Mouse (Mus musculus): ENCODE data around the gene Igfbp6. TPM values are rescaled to one million over a fixed set of nuclear protein-coding genes. Genes with fewer than 3 reads are reported as not detected.

Igfbp6 gene
- polyA plus RNA-seq (2014; fragmentation: Nextera tagmentation; extraction: Ambion mirVana): 0.22 and 0.34 TPM in 2 replicates

DNA sequence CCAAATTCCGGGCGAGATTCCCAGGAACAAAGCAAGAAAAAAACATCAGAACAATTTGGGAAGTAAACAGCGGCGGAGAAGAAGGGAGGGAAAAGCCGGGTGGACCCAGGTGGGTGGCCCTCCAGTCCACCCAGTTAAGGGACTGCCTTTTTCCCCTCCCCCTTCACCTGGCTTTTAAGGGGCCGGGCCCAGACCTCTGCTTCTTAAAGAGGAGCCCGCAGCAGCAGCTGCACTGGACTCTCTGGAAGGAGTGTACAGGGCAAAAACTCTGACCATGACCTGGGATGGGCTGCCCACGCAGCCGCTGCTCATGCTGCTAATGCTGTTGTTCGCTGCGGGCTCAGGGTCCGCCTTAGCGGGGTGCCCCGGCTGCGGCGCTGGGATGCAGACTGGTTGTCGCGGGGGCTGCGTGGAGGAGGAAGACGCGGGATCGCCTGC is at the start of gene Igfbp6:
Igfbp6 (plus strand) TSS at position 89 of the 438 bp plus-strand sequence.
- no peak within 1 kb of the TSS for H3K27ac ChIP-seq (ENCODE audit: low read depth, low read length)
- H3K9ac ChIP-seq (ENCODE audit: low read length): peak within 1 kb of the TSS; percentile 29
- WGBS: 6% methylated on average over 22 of the region's 22 CpGs
- H3K4me1 ChIP-seq (ENCODE audit: control insufficient read depth, insufficient read depth, low read length): peaks cover 5% of the 10 kb centered on the region; the same call in 1 of the 2 replicates
- DNase-seq (ENCODE audit: low spot score) (no peak), ATAC-seq (ENCODE audit: insufficient read depth, low FRiP score, low TSS enrichment) (no peak)
- peak within 1 kb of the TSS; percentile 14; the same call in 1 of the 2 replicates for H3K4me2 ChIP-seq (ENCODE audit: low read depth)
- H3K36me3 ChIP-seq (ENCODE audit: control insufficient read depth, insufficient read depth, low read length): no peaks in the 10 kb centered on the region
- no peaks in the 10 kb centered on the region for H3K9me3 ChIP-seq (ENCODE audit: control insufficient read depth, low read length)
- peaks cover 30% of the 10 kb centered on the region for H3K27me3 ChIP-seq (ENCODE audit: control insufficient read depth, insufficient read depth, low read length)
- H3K4me3 ChIP-seq (ENCODE audit: low read depth, low read length): 0 out of 2 replicates have a peak within 1 kb of the TSS, but pooled peaks have one; percentile 10

DNA sequence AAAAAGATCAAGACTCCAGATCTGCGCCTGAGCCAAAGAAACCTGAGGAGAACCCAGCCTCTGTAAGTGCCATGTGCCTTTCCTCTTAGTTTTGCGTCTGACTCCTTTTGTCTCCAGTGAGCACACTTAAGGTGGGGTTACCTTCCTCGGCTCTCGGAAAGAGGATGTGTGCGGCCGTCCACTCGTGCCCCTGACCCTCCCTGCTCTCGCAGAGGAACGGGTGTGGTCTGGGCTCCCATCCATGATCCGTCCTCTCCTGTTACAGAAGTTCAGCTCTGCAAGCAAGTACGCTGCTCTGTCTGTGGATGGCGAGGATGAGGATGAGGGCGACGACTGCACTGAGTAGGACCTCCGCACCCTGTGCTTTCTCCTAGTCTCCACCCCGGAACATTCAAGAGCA is 49.2 kb upstream of the Igfbp6 start:
- no peak for DNase-seq (ENCODE audit: low spot score)
- Histone ChIP-seq H3K9ac (ENCODE audit: low read length) (no peak overlapping the region), H3K4me1 (ENCODE audit: control insufficient read depth, insufficient read depth, low read length) (peaks cover 9% of the 10 kb centered on the region; the same call in 1 of the 2 replicates), H3K4me2 (ENCODE audit: low read depth) (no peak overlapping the region), H3K27ac (ENCODE audit: low read depth, low read length) (no peak overlapping the region), H3K27me3 (ENCODE audit: control insufficient read depth, insufficient read depth, low read length) (0 out of 2 replicates have a peak, but pooled peaks cover 4% of the 10 kb centered on the region), H3K4me3 (ENCODE audit: low read depth, low read length) (no peak overlapping the region), H3K9me3 (ENCODE audit: control insufficient read depth, low read length) (no peaks in the 10 kb centered on the region), H3K36me3 (ENCODE audit: control insufficient read depth, insufficient read depth, low read length) (peaks cover 42% of the 10 kb centered on the region)
- ATAC-seq (ENCODE audit: insufficient read depth, low FRiP score, low TSS enrichment): no peak
- WGBS: 91% methylated on average over 16 of the region's 16 CpGs

DNA sequence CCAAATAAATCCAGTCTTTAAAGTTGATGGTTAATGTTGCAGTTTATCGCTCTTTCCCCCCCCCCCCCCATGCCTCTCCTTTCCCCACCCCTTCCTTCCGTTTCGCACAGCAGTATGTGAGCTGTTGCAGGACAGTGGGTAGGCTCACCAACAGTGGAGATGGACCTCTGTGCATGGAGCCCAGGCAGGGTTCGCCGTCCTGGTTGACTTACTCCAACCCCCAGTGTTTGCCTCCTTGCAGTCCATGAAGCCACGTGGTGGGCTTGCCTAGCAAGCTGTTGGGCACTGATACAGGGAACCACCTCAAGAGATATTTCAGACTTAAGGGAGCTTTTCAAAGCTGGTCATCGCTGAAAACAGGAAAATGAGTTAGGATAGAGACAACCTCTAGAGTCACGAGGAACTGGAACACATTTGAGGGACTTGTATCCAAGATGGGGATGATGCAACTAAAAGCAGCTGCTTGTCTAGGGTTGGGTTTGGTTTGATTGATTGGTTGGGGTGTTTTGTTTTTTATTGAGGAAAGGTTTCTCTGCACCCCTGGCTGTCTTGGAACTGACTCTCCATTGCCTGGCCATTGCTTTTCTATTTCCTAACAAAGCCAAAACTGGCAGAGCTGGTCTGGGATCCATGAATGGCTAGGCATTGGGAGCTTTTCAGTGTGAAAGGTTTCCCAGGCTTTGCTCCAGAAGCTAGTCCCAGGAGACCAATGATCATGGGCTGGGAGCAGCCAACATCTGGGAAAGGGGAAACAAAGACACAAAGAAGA is 46.8 kb upstream of the Igfbp6 start:
- H3K4me2 ChIP-seq (ENCODE audit: low read depth): no peak overlapping the region
- H3K36me3 ChIP-seq (ENCODE audit: control insufficient read depth, insufficient read depth, low read length): peaks cover 30% of the 10 kb centered on the region
- 85% methylated on average over 8 of the region's 8 CpGs for WGBS
- ATAC-seq (ENCODE audit: insufficient read depth, low FRiP score, low TSS enrichment) (no peak), DNase-seq (ENCODE audit: low spot score) (no peak)
- 0 out of 2 replicates have a peak, but pooled peaks cover 4% of the 10 kb centered on the region for H3K27me3 ChIP-seq (ENCODE audit: control insufficient read depth, insufficient read depth, low read length)
- H3K9me3 ChIP-seq (ENCODE audit: control insufficient read depth, low read length): no peaks in the 10 kb centered on the region
- H3K9ac ChIP-seq (ENCODE audit: low read length): no peak overlapping the region
- H3K4me1 ChIP-seq (ENCODE audit: control insufficient read depth, insufficient read depth, low read length): peaks cover 19% of the 10 kb centered on the region
- no peak overlapping the region for H3K4me3 ChIP-seq (ENCODE audit: low read depth, low read length)
- H3K27ac ChIP-seq (ENCODE audit: low read depth, low read length): no peak overlapping the region

DNA sequence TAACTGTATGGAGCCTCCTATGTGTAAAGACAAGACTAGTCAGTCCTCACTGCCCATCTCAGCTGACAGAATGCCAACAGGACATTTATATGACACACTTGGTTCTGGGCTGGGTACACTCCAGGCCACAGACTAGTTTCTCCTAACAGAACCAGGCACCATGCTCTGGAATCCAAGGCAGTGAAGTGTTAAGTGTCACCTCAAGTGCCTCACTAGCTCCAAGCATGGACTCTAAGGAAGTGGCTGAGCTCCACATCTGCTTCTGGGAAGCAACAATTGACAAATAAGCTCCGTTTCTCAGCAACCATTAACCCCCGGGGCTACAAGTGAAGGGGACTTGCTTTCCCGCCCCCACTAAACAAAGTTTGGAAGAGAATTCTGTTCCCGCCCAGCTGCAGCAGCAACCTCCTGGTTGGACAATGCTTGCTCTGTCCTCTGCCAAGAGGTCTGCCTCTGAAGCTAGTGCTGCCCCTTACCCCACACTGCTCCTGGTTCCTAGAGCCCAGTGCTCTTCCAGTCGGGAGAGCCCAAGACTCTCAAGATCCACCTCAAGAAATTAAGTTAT is 46.1 kb upstream of the Igfbp6 start:
- Histone ChIP-seq H3K9ac (ENCODE audit: low read length) (no peak overlapping the region), H3K27me3 (ENCODE audit: control insufficient read depth, insufficient read depth, low read length) (0 out of 2 replicates have a peak, but pooled peaks cover 4% of the 10 kb centered on the region), H3K4me2 (ENCODE audit: low read depth) (no peak overlapping the region), H3K4me3 (ENCODE audit: low read depth, low read length) (no peak overlapping the region), H3K36me3 (ENCODE audit: control insufficient read depth, insufficient read depth, low read length) (peaks cover 22% of the 10 kb centered on the region), H3K9me3 (ENCODE audit: control insufficient read depth, low read length) (no peaks in the 10 kb centered on the region), H3K27ac (ENCODE audit: low read depth, low read length) (no peak overlapping the region), H3K4me1 (ENCODE audit: control insufficient read depth, insufficient read depth, low read length) (peaks cover 26% of the 10 kb centered on the region)
- ATAC-seq (ENCODE audit: insufficient read depth, low FRiP score, low TSS enrichment) (no peak), DNase-seq (ENCODE audit: low spot score) (no peak)
- WGBS: 40% methylated on average over 5 of the region's 5 CpGs

DNA sequence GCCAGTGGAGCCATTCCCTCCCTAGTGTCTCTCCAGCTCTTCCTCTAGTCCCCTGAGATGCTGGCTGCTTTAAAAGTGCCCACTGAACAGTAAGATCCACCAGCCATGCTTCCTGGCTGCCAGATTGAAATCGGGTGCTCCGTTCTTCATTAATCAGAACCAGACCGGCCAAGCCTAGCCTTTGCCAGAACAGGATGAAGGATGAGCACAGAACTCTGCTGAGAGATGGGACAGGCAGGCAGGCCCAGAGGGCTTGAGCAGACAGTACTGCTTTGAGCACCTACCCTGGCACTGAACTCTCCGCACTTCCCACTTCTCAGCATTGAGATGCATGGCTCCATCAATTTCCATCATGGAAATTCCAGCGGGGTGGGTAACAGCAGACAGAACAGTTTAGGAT is 44.9 kb upstream of the Igfbp6 start:
- Histone ChIP-seq H3K9ac (ENCODE audit: low read length) (no peak overlapping the region), H3K27me3 (ENCODE audit: control insufficient read depth, insufficient read depth, low read length) (0 out of 2 replicates have a peak, but pooled peaks cover 4% of the 10 kb centered on the region), H3K9me3 (ENCODE audit: control insufficient read depth, low read length) (no peaks in the 10 kb centered on the region), H3K36me3 (ENCODE audit: control insufficient read depth, insufficient read depth, low read length) (peaks cover 16% of the 10 kb centered on the region), H3K27ac (ENCODE audit: low read depth, low read length) (no peak overlapping the region), H3K4me1 (ENCODE audit: control insufficient read depth, insufficient read depth, low read length) (peaks cover 33% of the 10 kb centered on the region), H3K4me2 (ENCODE audit: low read depth) (peak overlapping the region; percentile 83), H3K4me3 (ENCODE audit: low read depth, low read length) (no peak overlapping the region)
- 51% methylated on average over 5 of the region's 5 CpGs for WGBS
- DNase-seq (ENCODE audit: low spot score): no peak
- ATAC-seq (ENCODE audit: insufficient read depth, low FRiP score, low TSS enrichment): no peak

DNA sequence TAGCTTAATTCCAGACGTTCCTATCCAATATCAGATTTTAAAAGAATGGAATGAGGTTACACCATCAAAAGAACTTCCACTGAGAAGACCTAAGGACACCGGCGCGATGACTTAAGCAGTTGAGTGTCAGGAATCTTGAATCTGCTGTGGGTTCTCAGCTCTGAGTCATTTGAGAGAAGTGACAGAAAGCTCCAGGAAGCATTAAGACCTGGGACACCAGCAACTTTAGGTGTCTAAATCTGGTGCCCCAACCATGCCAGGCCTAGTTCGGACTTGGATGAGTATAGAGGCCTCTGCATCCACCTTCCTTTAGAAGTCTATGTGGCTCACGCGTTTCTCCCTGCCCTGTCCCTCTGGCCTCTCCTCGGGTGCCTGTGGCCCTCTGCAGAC is 44.4 kb upstream of the Igfbp6 start:
- ATAC-seq (ENCODE audit: insufficient read depth, low FRiP score, low TSS enrichment) (no peak), DNase-seq (ENCODE audit: low spot score) (no peak)
- peak overlapping the region; percentile 52 for H3K9ac ChIP-seq (ENCODE audit: low read length)
- peaks cover 13% of the 10 kb centered on the region for H3K36me3 ChIP-seq (ENCODE audit: control insufficient read depth, insufficient read depth, low read length)
- peaks cover 36% of the 10 kb centered on the region for H3K4me1 ChIP-seq (ENCODE audit: control insufficient read depth, insufficient read depth, low read length)
- no peak overlapping the region for H3K27ac ChIP-seq (ENCODE audit: low read depth, low read length)
- peak overlapping the region; percentile 47 for H3K4me3 ChIP-seq (ENCODE audit: low read depth, low read length)
- H3K4me2 ChIP-seq (ENCODE audit: low read depth): peak overlapping the region; percentile 83
- H3K9me3 ChIP-seq (ENCODE audit: control insufficient read depth, low read length): no peaks in the 10 kb centered on the region
- H3K27me3 ChIP-seq (ENCODE audit: control insufficient read depth, insufficient read depth, low read length): 0 out of 2 replicates have a peak, but pooled peaks cover 4% of the 10 kb centered on the region
- 25% methylated on average over 8 of the region's 8 CpGs for WGBS

DNA sequence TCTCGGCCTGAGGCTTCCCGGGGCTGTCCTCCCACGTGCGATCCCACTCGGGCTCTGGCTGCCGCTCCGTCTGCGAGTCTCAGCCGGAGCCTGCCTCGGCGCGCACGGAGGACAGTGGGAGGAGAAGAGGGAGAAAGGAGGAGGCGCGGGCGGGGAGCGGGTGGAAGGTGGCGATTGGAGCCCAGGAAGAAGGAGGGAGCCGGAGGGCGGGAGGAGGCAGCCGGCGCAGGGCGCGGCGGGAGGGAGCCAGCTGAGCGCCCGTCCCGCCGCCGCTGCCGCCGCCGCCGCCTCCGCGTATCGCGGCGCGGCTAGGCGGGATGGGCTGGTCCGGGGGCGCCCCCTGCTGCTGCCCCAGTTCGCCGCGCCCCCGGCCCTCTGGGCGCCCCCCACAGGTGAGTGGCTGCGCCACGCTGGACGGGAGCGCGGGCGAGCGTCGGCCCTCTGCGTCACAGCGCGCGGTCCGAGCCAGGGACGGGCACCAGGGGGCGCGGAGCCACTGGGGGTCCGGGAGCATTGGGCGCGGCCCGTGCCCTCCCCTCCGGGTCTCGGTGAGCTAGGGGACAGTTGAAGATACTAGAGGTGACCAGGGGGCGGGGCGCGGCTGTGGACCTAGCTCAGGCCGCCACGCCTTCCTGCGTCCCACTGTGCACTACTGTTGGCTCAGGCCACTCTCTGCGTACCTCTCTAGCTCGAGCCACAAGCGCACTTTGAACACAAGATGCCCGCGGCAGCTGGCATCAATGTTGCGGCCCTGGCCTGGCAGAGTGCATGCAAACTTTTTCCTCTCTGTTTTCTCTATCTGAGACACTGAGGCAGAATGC is 43.8 kb upstream of the Igfbp6 start, which contains the start of gene Tns2:
Tns2 (plus strand) TSS at position 253 of the 821 bp plus-strand sequence.
- peak within 1 kb of the TSS; percentile 52 for H3K9ac ChIP-seq (ENCODE audit: low read length)
- H3K4me2 ChIP-seq (ENCODE audit: low read depth): peak within 1 kb of the TSS; percentile 83
- no peaks in the 10 kb centered on the region for H3K9me3 ChIP-seq (ENCODE audit: control insufficient read depth, low read length)
- DNase-seq (ENCODE audit: low spot score): peak; percentile 77
- peak; percentile 72 for ATAC-seq (ENCODE audit: insufficient read depth, low FRiP score, low TSS enrichment)
- H3K27ac ChIP-seq (ENCODE audit: low read depth, low read length): peak within 1 kb of the TSS; percentile 49; the same call in 1 of the 2 replicates
- H3K27me3 ChIP-seq (ENCODE audit: control insufficient read depth, insufficient read depth, low read length): peaks cover 5% of the 10 kb centered on the region; the same call in 1 of the 2 replicates
- under 1% methylated on average over 51 of the region's 82 CpGs for WGBS
- peaks cover 36% of the 10 kb centered on the region for H3K4me1 ChIP-seq (ENCODE audit: control insufficient read depth, insufficient read depth, low read length)
- H3K36me3 ChIP-seq (ENCODE audit: control insufficient read depth, insufficient read depth, low read length): peaks cover 8% of the 10 kb centered on the region
- peak within 1 kb of the TSS; percentile 47 for H3K4me3 ChIP-seq (ENCODE audit: low read depth, low read length)

DNA sequence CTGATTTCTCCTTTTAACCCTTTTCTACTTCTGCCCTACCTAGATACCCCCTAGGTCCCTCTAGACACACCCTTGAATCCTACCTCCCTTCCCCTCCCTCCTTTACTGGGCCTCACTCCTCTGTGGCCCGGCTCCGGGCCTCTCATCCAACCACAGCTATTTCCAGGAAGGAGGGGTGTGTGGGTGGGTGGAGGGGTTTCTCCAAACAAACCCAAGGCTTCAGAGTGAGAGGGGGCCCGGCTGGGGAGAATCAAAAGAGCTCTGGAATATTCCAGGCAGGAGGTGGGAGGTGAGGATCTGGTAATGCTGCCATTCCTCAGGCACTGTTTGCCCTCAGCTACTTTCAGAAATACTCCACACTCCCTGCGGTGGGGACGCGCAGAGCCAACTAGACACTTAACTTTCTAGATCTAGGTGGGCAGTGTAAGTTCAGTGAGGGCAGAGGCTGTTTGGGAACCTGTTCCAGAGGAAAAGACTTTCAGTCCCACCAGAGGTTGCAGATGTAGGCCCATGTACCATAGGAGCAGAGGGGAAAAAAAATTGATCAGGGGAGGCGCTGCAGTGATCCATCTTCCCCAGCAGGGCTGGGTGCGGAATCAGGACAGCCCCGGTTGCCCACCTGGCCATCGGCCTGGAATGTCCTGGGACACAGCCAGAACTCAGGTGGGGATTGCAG is 43.0 kb upstream of the Igfbp6 start:
- Histone ChIP-seq H3K9me3 (ENCODE audit: control insufficient read depth, low read length) (no peaks in the 10 kb centered on the region), H3K9ac (ENCODE audit: low read length) (no peak overlapping the region), H3K27ac (ENCODE audit: low read depth, low read length) (peak overlapping the region; percentile 49; the same call in 1 of the 2 replicates), H3K36me3 (ENCODE audit: control insufficient read depth, insufficient read depth, low read length) (peaks cover 2% of the 10 kb centered on the region), H3K4me1 (ENCODE audit: control insufficient read depth, insufficient read depth, low read length) (peaks cover 36% of the 10 kb centered on the region), H3K4me2 (ENCODE audit: low read depth) (peak overlapping the region; percentile 83), H3K27me3 (ENCODE audit: control insufficient read depth, insufficient read depth, low read length) (peaks cover 12% of the 10 kb centered on the region), H3K4me3 (ENCODE audit: low read depth, low read length) (peak overlapping the region; percentile 47)
- WGBS: 35% methylated on average over 10 of the region's 10 CpGs
- ATAC-seq (ENCODE audit: insufficient read depth, low FRiP score, low TSS enrichment) (no peak; the same call in 1 of the 2 replicates), DNase-seq (ENCODE audit: low spot score) (no peak)

Data from neural tube, embryonic 11.5 days (tissue).